Mouse (Mus musculus) lung, adult 2 months (tissue): ENCODE data around the gene Dtnb.

Experiments
- CTCF ChIP-seq: fragments of 200-500 bp; IDR thresholded peaks from 2 replicates; pipeline ENCODE4 v1.5.1; 2011; ENCODE audit warnings: mild to moderate bottlenecking, low read length, control low read depth; ENCODE audit not compliant: insufficient read depth
- POLR2A ChIP-seq: fragments of 200-500 bp; IDR thresholded peaks from 2 replicates; pipeline ENCODE4 v1.6.1; 2011; ENCODE audit warnings: low read depth, mild to moderate bottlenecking, control low read depth, low read length, borderline replicate concordance; ENCODE audit errors: extremely low read depth

DNA sequence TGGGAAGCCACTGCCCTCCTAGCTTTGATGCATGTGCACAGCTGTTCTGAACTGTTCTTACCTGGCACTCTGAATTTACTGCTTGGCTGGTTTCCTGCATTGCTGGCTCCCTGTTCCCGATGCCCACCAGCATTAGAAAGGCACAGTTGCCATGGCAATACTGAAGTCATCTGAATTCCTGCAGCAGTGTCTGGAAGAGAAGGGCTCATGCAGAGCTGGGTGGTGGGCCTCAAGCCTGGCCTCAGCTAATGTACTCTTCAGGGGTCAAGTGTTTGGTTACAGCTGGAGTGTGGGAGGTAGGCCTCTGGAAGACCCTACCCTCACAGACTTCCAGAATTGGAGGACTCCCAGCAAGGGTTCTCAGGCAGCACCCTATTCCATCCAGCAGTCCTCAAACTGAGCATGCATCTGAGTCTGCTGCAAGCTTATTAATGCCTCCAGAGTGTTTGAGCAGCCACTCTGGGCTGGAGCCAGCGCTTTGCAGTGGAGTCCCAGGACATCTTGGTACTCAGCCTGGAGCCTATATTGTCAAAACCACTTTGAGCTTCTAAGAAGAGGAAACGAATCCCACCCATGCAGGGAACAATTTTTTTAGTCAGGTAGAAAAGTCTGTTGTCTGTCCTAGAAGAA, 211.1 kb downstream of the Dtnb start:
- TF ChIP-seq CTCF (no peak), POLR2A (no peak)
